Mouse (Mus musculus): Measurements from ENCODE around the gene Retreg3.

Retreg3 gene

DNA sequence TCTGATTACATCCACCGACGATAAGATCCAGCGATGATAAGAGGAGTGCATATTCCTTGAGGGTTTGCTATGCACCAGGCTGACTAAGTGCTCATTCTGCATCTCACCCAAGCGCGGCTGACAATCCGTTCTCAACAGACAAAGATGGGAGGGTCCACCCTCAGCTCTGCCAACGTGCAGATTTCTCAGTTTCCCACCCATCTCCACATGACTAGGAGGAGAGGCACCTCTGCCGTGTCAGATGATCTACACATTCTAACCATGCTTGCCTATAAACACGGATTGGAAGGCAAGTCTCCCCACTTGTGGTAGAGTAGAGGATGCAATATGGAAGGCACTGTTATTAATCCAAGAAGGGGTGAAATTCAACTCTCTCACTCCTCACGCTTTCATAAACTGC, 29.1 kb upstream of the Retreg3 start:
- DNase-seq: no peak

GRCm38 (mm10) chr11:101146377-101146776, 26.7 kb upstream of the Retreg3 start:
- DNase-seq: peak; percentile 50 to 76

GRCm38 (mm10) chr11:101143338-101144225, 23.9 kb upstream of the Retreg3 start:
- DNase-seq: peak; percentile 59 to 71

DNA sequence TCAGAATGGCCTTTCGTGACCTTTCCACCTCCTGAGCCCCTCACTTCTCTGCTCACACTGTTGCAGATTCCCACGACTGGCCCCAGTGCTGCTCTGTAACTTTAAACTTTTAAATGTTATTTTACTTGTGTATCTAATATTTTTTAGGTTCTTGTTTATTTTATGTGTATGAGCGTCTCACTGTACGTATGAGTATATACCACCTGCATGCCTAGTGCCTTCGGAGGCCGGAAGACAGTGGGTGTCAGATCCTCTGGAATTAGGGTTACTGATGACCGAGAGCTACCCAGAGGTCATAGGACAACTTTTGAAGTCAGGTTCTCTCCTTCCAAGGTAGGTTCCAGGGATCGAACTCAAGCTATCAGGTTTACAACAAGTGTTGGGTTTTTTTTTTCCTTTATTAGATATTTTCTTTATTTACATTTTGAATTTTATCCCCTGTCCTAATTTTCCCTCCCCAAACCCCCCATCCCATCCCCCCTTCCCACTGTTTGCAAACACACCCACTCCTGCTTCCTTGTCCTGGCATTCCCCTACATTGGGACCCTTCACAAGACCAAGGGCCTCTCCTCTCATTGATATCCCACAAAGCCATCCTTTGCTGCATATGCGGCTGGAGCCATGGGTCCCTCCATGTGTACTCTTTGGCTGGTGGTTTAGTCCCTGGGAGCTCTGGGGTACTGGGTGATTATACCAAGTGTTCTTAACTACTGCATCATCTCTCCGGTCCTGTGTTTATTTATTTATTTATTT, 22.7 kb upstream of the Retreg3 start:
- no peak for DNase-seq

- DNase-seq: no peak
Observed at GRCm38 (mm10) chr11:101141088-101141487, 21.4 kb upstream of the Retreg3 start.

GRCm38 (mm10) chr11:101140164-101140819, 20.6 kb upstream of the Retreg3 start:
- DNase-seq: peak; percentile 48 to 49

- no peak for DNase-seq
Observed at GRCm38 (mm10) chr11:101138536-101139181, 19.0 kb upstream of the Retreg3 start.

DNA sequence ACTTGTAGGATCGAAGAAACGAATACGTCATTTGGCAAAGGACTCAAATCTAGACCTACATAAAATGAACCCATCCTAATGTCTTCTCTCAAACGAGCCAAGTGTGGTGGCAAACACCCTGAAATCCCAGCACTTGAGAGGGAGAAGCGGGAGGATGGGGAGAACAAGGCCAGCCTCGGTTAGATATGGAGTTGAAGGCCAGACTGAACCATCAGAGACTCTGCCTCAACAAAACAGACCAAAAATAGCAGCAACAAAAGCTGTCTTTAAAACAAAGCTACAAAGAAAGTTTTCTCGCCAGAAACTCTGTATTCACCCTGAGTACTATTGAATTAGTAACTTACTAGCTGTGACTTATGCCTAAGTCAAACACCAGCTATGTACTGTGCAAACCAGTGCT, 17.3 kb upstream of the Retreg3 start:
- no peak for DNase-seq

GRCm38 (mm10) chr11:101134217-101134865, 14.6 kb upstream of the Retreg3 start:
- peak; percentile 27 to 57 for DNase-seq

DNA sequence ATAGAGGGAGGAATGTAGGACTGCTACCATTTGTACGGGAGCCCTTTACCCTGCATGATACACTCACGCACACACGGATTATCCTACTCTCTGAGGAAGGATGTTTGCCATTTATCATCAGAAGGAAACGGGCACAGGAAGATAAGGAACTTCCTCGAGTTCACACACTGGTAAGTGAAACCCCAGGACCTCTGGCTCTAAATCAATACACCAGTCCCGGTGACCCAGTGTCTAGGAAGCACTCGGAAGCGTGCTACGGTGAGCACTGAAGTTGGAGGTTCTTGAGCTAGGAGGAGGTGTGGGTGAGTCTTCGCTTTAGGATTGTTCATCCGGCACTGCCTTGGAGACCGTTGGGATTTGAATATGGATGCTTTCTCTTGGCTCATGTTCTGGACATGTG, 13.3 kb upstream of the Retreg3 start:
- no peak for DNase-seq

DNA sequence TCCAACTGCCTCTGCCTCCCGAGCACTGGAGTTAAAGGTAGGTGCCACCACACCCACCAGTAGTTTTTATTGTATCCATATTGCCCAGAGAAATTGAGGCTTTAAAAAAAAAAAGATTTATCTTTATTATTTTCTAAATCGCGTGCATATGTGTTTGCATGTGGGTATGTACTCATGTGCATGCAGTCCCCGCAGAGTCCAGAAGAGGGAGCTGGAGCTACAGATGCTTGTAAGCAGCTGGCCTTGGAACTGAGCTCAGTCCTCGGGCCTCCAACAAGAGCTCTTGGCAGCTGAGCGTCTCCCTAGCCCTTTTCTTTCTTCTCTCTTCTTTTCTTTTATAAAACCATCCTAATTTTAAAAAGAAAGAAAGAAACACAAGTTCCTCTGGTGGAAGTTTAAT, 12.0 kb upstream of the Retreg3 start:
- DNase-seq: peak; percentile 38 to 65

- peak; percentile 63 to 76 for DNase-seq
Observed at GRCm38 (mm10) chr11:101131187-101131586, 11.5 kb upstream of the Retreg3 start.

GRCm38 (mm10) chr11:101130056-101130756, 10.5 kb upstream of the Retreg3 start:
- DNase-seq: peak; percentile 55 to 63

GRCm38 (mm10) chr11:101128996-101129577, 9.4 kb upstream of the Retreg3 start:
- peak; percentile 81 to 86 for DNase-seq

GRCm38 (mm10) chr11:101127075-101127474, 7.4 kb upstream of the Retreg3 start:
- DNase-seq: peak in 1 of 2 experiments; percentile 62

- peak in 1 of 2 experiments; percentile 47 for DNase-seq
Observed at GRCm38 (mm10) chr11:101125008-101125407, 5.3 kb upstream of the Retreg3 start.

GRCm38 (mm10) chr11:101124494-101124893, 4.8 kb upstream of the Retreg3 start:
- peak in 1 of 2 experiments; percentile 56 for DNase-seq

DNA sequence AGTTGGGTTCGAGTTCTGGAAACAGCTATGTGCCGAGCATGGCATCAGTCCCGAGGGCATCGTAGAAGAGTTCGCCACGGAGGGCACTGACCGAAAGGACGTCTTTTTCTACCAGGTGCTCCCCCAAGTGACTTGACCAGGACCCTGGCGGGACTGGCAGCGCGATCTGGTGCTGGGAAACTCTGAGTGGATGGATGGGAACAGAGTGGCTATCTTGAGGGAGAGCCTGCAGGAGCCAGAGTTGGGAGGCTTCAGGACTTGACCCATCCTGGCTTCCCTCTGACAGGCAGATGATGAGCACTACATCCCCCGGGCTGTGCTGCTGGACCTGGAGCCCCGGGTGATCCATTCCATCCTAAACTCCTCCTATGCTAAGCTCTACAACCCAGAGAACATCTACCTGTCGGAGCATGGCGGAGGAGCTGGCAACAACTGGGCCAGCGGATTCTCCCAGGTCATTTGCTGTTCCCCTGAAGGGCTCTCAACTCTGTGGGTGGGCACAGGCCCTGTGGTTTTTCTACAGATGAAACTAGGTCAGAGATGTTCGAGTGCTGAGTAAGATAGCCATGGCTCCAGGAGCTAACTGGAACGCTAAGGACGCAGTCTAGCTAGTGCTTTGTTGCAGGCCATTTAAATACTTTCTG, 974 bp upstream of the Retreg3 start:
- DNase-seq: no peak

- no peak for DNase-seq
Observed at GRCm38 (mm10) chr11:101119131-101119760, 447 bp downstream of the Retreg3 start.

DNA sequence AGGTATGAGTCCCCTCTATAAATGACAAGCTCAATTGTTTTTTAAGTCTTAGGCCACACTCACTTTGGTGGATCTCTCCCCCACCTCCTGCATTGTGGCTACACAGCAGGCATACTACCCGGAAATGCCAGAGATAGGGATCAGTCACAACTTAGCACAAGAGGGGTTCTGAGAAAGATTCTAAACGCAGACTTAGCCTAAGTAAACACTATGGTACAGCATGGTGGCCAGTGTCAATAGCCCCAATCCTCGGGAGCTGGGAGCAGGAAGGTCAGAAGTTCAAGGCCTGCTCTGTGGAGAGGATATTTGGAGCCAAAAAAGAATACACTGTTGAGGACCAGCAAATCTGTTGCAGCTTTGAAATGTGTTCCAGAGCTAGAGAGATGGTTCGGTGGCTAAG, 1.6 kb downstream of the Retreg3 start:
- DNase-seq: no peak
